Mouse (Mus musculus) kidney, postnatal 14 days (tissue): ENCODE measurements around the gene Dennd1a.

Source experiments
- DNase-seq: peaks from one replicate; pipeline ENCODE4 v3.0.0; 2022; ENCODE audit warnings: mixed read lengths

Gene Dennd1a

GRCm38 (mm10) chr2:38102674-38103073 is 184.5 kb downstream of the Dennd1a start:
- DNase-seq: no peak

DNA sequence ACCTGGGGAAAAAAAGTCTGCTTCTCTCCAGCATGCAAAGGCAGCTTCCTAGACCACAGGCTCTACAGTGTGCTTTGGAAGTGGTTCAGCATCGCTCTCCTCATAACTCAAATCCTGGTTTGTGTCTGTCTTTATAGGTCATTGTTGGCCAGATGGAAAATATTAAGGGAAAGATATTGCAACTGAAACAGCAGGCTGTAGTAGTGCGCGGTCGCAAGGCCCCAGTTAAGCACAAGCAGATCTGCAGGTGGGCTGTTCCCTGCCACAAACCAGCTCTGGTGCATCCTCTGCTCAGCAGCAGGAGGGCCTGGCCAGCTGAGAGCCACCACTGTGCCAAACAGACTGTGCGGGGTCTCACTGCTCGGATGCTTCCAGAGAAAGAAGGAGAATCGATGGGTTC is 186.9 kb downstream of the Dennd1a start:
- DNase-seq: no peak

DNA sequence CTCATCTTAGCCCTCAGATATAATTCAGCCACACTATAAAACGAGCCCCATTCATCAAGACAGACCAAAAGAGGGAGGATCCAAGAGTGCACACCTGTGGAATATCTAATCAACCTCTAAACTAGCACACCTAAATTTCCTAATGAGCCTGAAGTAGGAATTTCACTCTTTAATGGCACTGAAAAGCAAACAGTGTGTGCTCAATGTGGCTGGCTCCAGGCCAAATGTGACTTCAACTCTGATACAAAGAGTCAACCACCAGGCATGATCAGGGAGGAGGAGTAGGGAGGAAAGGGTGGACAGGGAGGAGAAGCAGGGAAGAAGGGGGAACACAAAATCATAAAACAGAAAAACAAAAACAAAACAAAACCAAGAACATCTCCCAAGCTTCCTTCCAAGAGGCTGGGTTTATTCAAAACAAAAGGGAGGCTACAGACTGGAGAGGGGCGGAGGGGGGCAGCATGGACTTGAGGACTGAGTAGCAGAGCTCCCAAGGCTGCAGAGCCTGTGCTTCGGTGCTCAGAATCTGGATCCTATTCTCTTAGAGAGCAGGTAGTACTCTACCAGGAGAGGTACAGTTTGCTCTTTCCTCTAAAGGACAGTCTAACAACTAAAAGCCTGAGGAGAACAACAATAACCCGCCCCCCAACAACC is 187.9 kb downstream of the Dennd1a start:
- DNase-seq: peak; percentile 60

GRCm38 (mm10) chr2:38097469-38097868 is 189.7 kb downstream of the Dennd1a start:
- DNase-seq: no peak

GRCm38 (mm10) chr2:38096328-38096727 is 190.9 kb downstream of the Dennd1a start:
- DNase-seq: no peak

DNA sequence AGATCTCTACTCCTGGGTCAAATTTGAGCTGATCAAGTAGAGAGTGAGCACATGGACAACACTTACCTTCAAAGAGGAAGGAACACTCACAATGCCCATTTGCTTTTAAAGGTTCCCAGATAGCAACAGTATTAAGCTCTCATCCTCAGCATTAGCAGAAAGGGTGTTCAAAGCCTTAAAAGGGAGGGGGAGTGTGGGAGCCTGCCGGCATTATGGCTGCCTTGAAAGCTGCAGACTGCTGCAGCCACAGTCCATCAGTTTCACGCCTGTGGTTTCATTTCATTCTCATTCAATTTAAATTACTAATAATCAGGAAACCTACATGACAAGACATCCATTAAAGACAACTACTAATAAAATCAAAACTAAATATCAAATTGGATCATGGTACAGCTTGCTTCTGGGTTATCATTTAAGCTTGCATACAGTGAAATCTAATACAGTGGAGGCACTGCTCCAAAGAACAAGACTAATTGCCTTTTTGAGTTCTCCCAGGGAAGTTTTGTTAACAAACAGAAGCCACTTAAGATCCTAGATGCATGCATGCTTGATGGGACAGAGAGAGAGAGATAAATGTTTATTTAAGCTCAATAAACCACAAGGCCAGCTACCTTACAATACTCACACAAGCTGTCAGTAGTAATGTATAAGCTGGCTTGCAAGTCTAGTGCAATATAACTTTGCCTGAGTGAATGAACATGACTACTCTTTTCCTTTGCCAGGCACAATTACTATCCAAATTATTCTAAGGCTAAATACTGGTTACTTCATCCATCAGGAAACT is 192.6 kb downstream of the Dennd1a start:
- DNase-seq: no peak

GRCm38 (mm10) chr2:38093968-38094367 is 193.2 kb downstream of the Dennd1a start:
- no peak for DNase-seq

DNA sequence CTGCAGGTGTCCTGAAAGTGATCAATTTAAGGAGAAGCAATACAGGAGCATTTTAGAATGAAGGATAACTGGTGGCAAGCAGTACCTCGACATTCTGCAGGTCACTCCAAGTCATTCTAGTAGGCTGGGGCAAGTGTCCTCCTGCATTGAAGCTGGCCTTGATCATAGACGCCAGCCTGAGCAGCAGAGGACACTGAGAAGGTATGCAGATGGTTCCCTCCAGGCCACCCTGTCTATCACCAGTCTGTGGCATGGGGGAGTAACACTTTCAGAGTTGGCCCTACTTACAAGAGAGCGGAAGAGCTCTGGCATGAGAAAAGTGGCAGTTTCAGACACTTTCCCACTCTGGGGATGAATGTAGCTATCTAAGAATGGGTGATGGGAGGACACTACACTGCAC is 193.9 kb downstream of the Dennd1a start:
- DNase-seq: no peak

- DNase-seq: peak; percentile 73
Measured at GRCm38 (mm10) chr2:38088346-38088745, 198.8 kb downstream of the Dennd1a start.

GRCm38 (mm10) chr2:38085058-38085457 is 202.1 kb downstream of the Dennd1a start:
- no peak for DNase-seq

- no peak for DNase-seq
Measured at GRCm38 (mm10) chr2:38083251-38083650, 203.9 kb downstream of the Dennd1a start.

GRCm38 (mm10) chr2:38074495-38074894 is 212.7 kb downstream of the Dennd1a start:
- DNase-seq: no peak

DNA sequence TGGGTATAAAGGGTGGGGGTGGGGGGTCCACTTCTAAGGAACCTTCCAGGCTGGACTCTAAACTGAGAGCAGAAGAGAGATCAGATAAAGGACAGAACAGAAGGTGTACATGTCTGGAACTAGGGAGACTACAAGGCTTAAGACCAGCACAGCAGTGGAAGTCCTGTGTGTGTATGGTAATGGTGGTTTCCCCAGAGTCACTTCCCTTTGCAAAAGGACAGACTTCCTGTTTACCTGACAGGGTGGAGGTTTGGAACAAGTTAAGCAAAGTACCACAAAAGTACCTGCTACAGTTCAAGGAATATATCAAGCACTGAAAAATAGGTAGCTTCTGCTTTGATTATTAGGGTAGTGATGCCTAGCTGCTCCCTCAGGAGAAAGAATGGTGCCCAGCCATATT is 215.1 kb downstream of the Dennd1a start:
- DNase-seq: no peak

GRCm38 (mm10) chr2:38068171-38068572 is 219.0 kb downstream of the Dennd1a start:
- DNase-seq: no peak

GRCm38 (mm10) chr2:38065914-38066313 is 221.3 kb downstream of the Dennd1a start:
- DNase-seq: no peak

GRCm38 (mm10) chr2:38064266-38064665 is 222.9 kb downstream of the Dennd1a start:
- DNase-seq: no peak

GRCm38 (mm10) chr2:38062156-38062555 is 225.0 kb downstream of the Dennd1a start:
- DNase-seq: peak; percentile 60

DNA sequence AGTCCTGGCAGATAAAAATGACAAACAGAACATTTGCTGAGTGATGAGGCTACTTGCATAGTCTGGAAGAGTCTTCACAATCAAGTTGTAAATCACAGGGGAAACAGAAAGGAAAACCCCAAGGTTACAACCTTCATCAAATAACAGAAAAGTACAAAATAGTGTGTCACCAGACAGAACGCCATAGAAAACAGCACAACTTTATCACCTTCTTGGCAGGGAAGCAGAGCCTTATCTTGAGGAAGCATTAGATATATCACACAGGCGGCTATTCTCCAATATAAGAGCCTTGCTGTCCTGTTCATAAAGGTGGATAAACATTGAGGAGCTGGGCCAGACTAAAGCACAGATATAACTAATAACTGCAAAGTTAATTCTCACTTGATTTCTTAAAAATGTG is 225.7 kb downstream of the Dennd1a start:
- no peak for DNase-seq

- no peak for DNase-seq
Measured at GRCm38 (mm10) chr2:38052440-38052839, 234.8 kb downstream of the Dennd1a start.

- no peak for DNase-seq
Measured at GRCm38 (mm10) chr2:38051485-38052085, 235.6 kb downstream of the Dennd1a start.

- DNase-seq: no peak
Measured at GRCm38 (mm10) chr2:38048996-38049395, 238.2 kb downstream of the Dennd1a start.

DNA sequence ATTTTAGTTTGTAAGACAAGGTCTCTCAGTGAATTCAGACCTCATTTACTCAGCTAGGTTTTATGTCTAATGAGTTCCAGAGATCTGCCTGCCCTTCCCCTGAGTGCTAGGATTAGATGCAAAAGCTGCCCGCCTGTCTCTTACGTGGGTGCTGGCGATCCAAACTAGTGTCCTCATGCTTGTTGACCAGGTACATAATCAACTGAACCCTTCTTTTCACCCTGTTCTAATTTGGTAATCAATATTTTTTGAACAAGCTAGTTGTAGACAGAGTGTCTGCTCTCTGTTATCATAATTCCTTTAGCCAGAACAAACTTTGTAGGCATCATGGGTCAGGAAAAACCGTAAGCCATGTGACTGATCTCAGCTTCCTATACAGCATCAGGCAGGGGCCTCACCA is 241.9 kb downstream of the Dennd1a start:
- DNase-seq: no peak

DNA sequence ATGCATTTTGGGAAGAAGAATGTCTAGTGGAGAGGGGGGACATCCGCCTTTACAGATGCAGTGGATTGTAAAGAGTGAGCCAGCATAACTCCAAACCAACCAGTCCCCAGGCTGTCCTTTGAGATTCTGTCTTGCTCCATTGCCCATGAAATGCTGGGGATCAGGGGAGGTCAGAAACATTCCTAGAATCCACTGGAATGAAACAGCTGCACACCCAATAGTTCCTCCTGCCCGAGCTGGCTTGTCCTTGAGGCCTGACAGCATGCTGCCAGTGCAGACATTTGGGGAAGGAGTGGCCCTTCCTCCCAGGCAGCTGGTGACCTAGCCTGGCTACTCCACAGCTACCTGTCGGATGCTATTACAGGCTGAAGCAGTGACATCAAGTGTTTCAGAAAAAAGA is 246.3 kb downstream of the Dennd1a start:
- peak; percentile 87 for DNase-seq

DNA sequence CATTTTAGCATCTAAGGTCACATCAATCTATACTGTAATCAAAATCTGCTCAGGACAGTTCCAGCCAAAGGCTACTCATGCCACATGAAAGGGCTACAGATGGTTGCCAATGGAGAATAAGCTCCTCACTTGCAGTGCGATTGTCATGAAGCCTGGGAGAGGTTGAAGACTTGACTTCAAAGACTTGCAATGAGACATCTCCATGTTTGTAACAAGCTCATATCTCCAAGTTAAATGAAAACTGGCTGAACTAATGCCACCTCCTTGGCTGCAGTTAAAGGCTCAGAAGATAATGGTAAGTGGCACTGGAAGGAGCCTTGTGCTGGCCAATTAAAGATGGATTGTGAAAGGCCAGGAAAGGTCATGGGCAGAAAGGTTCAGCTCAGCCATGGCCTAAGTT is 247.6 kb downstream of the Dennd1a start:
- DNase-seq: no peak
